Mouse (Mus musculus) right cerebral cortex, postnatal 4 days (tissue): Measurements from ENCODE around the gene Dpm3.
"Not testable (repeated sequence)": the region's sequence is repeated elsewhere in the genome, so short reads cannot be mapped to it uniquely, and the experiment has no call there.

Experiments used
- DNase-seq: peaks from one replicate; pipeline ENCODE4 v3.0.0-alpha.2; 2022

The Dpm3 gene

GRCm38 (mm10) chr3:89259076-89259475, at the start of gene Dpm3:
Gene Dpm3, plus strand, starts transcription at chr3:89259358.
- no peak for DNase-seq

- no peak for DNase-seq
Measured at GRCm38 (mm10) chr3:89209731-89210130, 49.4 kb upstream of the Dpm3 start.

- DNase-seq = no peak
Measured at GRCm38 (mm10) chr3:89210162-89210561, 49.0 kb upstream of the Dpm3 start.

GRCm38 (mm10) chr3:89210731-89211130, 48.4 kb upstream of the Dpm3 start:
- DNase-seq = no peak

GRCm38 (mm10) chr3:89213803-89214530, 45.2 kb upstream of the Dpm3 start:
- peak; percentile 87 for DNase-seq

- DNase-seq = no peak
Measured at GRCm38 (mm10) chr3:89214681-89215411, 44.3 kb upstream of the Dpm3 start, which contains the start of gene Thbs3. Gene Thbs3, plus strand, starts transcription at chr3:89215180.

GRCm38 (mm10) chr3:89215853-89216252, 43.3 kb upstream of the Dpm3 start:
- peak; percentile 89 for DNase-seq

- DNase-seq = not testable (repeated sequence)
Measured at GRCm38 (mm10) chr3:89216407-89216806, 42.8 kb upstream of the Dpm3 start.

- no peak for DNase-seq
Measured at GRCm38 (mm10) chr3:89218271-89218670, 40.9 kb upstream of the Dpm3 start.

- no peak for DNase-seq
Measured at GRCm38 (mm10) chr3:89219546-89219945, 39.6 kb upstream of the Dpm3 start.

- no peak for DNase-seq
Measured at GRCm38 (mm10) chr3:89221167-89221566, 38.0 kb upstream of the Dpm3 start.

- no peak for DNase-seq
Measured at GRCm38 (mm10) chr3:89224796-89225195, 34.4 kb upstream of the Dpm3 start.

GRCm38 (mm10) chr3:89225321-89225815, 33.8 kb upstream of the Dpm3 start:
- DNase-seq = no peak

- no peak for DNase-seq
Measured at GRCm38 (mm10) chr3:89225918-89226317, 33.2 kb upstream of the Dpm3 start.

GRCm38 (mm10) chr3:89226361-89226760, 32.8 kb upstream of the Dpm3 start:
- no peak for DNase-seq

GRCm38 (mm10) chr3:89226900-89227299, 32.3 kb upstream of the Dpm3 start, which contains the start of gene Mtx1:
Gene Mtx1, minus strand, starts transcription at chr3:89227088.
- DNase-seq = no peak

- peak; percentile 85 for DNase-seq
Measured at GRCm38 (mm10) chr3:89227307-89228179, 31.6 kb upstream of the Dpm3 start.

- peak; percentile 88 for DNase-seq
Measured at GRCm38 (mm10) chr3:89228180-89228549, 31.0 kb upstream of the Dpm3 start.

- DNase-seq = no peak
Measured at GRCm38 (mm10) chr3:89228836-89229235, 30.3 kb upstream of the Dpm3 start, which contains the start of gene Muc1. Gene Muc1, plus strand, starts transcription at chr3:89229057.

- no peak for DNase-seq
Measured at GRCm38 (mm10) chr3:89229276-89229675, 29.9 kb upstream of the Dpm3 start.

GRCm38 (mm10) chr3:89230561-89230960, 28.6 kb upstream of the Dpm3 start:
- DNase-seq = no peak

- no peak for DNase-seq
Measured at GRCm38 (mm10) chr3:89231345-89231744, 27.8 kb upstream of the Dpm3 start.

GRCm38 (mm10) chr3:89231772-89232275, 27.3 kb upstream of the Dpm3 start:
- no peak for DNase-seq
